Mouse (Mus musculus) G1E-ER4 (cell line): ENCODE data around the gene Pik3cg. TPM values are rescaled to one million over a fixed set of nuclear protein-coding genes. Genes with fewer than 3 reads are reported as not detected.

ENCODE experiments used
- GATA1 ChIP-seq: IDR thresholded peaks from one replicate; pipeline ENCODE4 v1.8.0; 2012; ENCODE audit warnings: low read length, inconsistent platforms
- polyA plus RNA-seq: library from polyadenylated mRNA; stranded (reverse); fragments of >175 nt; gene quantifications from 2 replicates; pipeline ENCODE4 v1.2.3, GENCODE M21; 2012

The Pik3cg gene
- polyA plus RNA-seq, 1 experiment, result 0.27 TPM

GRCm38 (mm10) chr12:32127599-32128507, 80.6 kb downstream of the Pik3cg start:
- no peak for TF ChIP-seq GATA1

DNA sequence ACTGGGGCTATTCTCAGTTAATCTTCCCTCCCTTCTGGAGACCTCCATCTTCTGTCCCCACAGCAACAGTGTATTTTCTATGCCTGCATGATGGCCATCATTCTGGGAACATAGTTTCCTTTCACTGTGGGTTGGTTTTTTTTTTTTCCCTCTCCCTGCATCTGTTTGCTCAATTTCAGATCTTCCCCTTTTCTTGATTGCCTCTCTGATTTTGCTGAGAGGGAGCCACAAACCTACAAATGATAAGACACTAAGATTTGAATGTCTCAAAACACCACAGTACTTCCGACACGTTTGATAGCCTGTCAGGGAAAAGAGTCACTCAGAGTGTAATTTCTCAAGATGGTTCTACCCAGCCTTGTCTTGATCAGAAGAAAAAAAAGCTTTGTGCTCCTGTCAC, 81.3 kb downstream of the Pik3cg start:
- no peak for TF ChIP-seq GATA1

DNA sequence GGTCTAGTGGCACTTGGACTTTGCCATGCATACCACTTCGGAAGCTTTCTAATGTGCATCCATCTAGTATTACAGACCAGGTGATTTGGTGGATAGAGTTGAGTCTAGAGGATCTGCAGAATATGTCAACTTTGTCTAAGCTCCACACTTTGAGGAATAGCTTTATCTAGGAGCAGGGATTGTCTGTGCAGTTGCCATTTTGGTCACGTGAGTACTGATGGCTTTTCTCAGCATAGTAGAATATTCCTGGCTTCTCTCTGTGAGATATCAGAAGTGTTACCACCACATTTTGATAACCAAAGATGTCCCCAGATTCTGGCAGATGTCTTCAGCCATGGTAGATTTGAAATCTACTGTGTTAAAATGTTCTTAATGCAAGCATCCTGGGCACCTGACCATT, 84.0 kb downstream of the Pik3cg start:
- TF ChIP-seq GATA1, result no peak

DNA sequence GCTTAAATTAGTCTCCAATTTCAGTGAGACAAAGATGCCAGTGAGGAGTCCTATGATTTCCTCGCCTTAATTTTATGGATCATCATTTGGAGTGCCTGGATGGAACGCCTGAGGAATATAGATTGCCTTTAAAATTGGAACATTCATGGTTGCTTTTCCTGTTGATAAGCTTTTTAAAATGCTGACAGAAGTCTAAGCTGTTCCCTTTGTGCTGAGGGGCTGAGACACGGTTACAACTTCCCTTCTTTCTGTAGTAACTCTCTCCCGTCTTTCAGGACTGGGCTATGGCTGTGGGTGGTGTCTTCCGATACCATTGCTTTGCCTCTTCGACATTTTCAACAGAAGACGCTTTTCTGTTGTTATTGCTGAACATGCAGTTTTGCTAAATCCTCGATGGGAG, 84.4 kb downstream of the Pik3cg start:
- no peak for TF ChIP-seq GATA1

GRCm38 (mm10) chr12:32123559-32123958, 84.9 kb downstream of the Pik3cg start:
- TF ChIP-seq GATA1, result peak; percentile 46

Other genes with a start within 250 kb of the Pik3cg start
- 140 and 195 TPM in 2 replicates for gene Prkar2b, start 147.4 kb downstream of the Pik3cg start, polyA plus RNA-seq
- gene Ccdc71l, start 170.0 kb upstream of the Pik3cg start, polyA plus RNA-seq, result 22.9 and 28.6 TPM in 2 replicates